Comparison of ENCODE assay signal across 8 mouse cellular contexts in the genomic region with DNA sequence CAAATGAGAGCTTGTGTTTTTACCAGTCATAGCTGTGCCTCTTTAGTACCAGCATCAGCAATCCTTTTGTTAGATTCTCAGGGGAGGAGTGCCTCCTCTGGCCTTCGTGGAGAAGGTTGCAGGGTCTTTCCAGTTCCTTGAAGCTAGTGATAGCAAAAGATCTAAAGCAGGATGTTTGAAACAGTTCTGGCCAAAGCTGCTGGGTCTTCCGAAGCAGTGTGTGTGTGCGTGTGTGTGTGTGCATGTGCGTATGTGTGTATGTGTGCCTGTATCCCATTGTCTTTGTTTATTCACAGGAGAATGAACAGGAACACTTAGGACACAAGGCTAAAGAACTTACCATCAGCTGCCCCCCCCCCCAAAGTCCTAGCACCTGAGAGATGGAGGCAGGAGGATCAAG. TPM values are rescaled to one million over a fixed set of nuclear protein-coding genes. Genes with fewer than 3 reads are reported as not detected.
"Had no signal": no experiment of that assay in that cellular context is flagged by ENCODE, and none has a peak within 500 bp of the region (broad histone marks: within the 10 kb centered on the region; RNA-seq: fewer than 3 reads in every experiment).

No protein-coding gene starts in this region.

- DNase-seq: kidney, adult 9 months; kidney, postnatal 14 days; thymus, postnatal 4 days had no signal

RNA-seq across cellular contexts. Expression of a gene that starts 30.8 kb away (rescaled TPM):
- total RNA-seq: layer of hippocampus, postnatal 25 days; left cerebral cortex, adult 2 months; left cerebral cortex, postnatal 14 days; megakaryocyte progenitor cell, adult 5-6 weeks; midbrain, postnatal 0 days had no signal
